Mouse (Mus musculus) c-Kit-negative CD71-positive TER-119-positive erythroid progenitor cells, embryonic 14.5 days (primary cell): ENCODE measurements around the gene Spdye4a.
A peak's percentile ranks its signal among the peaks of the same experiment; 100 is the strongest.
"Not testable (repeated sequence)": the region's sequence is repeated elsewhere in the genome, so short reads cannot be mapped to it uniquely, and the experiment has no call there.

Experiments
- DNase-seq: peaks from one replicate; pipeline ENCODE4 v3.0.0-alpha.2; 2013; ENCODE audit warnings: low read depth, low spot score

The Spdye4a gene

DNA sequence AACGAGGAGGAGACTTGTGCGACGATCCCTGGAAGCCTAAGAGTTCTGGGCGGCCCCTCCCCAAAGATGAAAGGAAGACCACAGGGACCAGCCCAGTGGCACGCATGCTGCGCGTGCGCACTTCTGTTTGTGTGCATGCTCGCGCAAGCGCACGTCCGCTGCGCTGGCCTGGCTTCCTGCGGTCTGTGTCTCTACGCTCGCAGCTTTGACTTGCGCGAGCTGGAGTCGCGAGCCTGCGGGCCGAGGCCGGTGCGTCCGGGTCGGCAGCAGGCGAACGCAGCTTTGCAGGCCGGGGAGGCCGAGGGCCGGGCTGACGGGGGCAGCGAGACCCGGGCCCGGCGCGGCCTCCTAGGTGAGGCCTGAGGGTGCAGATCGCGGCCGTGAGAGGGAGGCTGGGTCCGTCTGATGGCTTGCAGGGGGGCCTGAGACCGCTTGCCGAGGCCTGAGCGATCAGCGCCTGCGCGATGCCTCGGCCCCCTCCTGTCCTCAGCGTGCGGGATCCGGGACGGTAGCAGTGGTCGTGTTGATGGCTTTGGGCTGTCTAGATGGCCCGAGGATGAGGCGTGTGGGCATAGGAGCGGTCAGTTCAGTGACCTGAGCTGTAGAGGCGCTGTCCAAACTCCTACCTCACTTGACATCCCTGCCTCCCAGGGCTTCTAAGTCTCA lies 8.5 kb upstream of the Spdye4a start, which contains the start of gene Zfp12:
Gene Zfp12, plus strand, starts transcription at position 136 of the 666 bp plus-strand sequence.
- peak; percentile 16 for DNase-seq

DNA sequence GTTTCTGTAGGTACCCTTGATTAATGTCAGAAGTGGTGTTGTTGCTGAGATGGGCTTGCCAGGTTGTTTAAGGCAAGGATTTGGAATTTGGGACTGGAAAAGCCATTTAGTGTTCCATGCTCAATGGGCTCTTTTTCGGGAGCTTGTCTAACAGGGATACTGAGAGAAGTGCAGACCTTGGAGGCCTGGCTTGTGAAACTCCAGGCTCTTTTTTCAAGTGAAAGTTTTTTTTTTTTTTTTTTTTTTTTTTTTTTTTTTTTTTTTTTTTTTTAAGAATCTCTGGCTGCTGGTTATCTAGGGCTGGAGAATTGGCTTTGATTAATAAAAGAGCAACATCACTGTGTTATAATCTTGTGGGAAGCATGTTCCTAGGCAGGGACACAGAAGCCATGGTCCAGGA lies 4.4 kb downstream of the Spdye4a start:
- DNase-seq = no peak

DNA sequence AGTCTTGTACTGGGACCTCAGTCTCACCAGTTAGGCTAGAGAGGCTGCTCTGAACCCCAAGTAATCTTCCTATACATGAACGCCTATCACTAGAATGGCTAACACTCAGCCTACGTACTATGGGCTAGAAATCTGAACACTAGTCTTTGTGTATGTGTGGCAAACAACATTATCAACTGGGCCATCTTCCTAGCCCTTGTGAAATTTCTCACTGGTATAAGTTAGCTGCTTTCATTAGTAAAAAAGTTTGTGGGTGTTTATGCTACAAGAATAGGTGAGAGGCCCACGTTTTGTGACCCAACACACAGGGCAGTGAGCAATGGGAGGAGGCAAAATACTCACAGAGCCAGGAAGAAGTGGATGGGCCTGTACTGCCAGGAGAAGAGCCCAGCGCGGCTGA lies 5.7 kb downstream of the Spdye4a start:
- no peak for DNase-seq

DNA sequence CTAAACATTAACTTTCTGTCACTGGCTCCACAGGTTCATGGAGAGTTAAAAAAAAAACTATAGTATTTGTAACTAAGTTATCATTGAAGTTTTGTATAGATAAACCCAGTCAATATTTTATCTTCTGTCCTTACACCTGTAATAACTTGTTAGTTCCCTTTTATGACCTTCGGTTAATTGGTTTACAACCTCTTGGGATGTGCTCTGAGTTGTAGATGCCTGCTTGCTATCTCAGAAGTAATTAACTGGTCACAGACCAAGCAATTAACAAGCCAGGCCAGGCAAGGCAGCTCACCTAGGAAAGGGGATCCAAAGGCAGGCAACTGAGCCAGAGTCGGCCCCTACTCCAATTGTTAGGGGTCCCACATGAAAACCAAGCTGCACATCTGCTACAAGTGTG lies 12.9 kb downstream of the Spdye4a start:
- no peak for DNase-seq

DNA sequence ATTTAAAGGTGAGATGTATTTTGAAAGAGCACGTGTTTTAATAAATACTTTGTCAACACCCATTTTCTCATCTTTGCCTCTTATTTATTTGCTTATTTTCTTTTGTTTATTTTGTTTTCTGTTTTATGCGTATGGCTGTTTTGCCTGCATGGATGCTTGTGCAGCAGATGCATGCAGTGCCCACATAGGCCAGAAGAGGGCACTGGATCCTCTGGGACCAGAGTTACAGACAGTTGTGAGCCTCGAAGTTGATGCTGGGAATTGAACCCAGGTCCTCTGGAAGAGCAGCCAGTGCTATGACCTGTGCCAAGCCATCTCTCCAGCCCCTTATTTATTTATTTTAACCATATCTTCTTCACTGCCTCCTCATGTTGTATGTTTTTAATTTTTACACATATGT lies 21.7 kb downstream of the Spdye4a start:
- DNase-seq = no peak

DNA sequence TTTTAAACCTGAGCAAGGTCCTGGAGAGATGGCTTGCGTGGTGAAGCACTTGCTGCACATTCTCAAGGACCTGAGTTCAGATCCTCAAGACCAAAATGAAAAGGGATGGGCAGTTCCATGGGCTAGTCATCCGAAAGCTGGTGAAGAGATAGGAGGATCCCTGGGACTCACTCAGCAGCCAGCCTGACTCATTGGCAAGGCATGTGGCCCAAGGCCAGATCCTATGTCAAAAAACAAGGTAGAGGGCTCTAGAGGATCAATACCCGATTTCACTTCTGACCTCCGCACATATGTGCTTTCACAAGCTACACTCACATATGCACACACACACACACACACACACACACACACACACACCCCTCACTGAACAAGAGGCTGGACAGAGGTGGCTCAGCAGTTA lies 30.2 kb downstream of the Spdye4a start:
- DNase-seq = no peak

DNA sequence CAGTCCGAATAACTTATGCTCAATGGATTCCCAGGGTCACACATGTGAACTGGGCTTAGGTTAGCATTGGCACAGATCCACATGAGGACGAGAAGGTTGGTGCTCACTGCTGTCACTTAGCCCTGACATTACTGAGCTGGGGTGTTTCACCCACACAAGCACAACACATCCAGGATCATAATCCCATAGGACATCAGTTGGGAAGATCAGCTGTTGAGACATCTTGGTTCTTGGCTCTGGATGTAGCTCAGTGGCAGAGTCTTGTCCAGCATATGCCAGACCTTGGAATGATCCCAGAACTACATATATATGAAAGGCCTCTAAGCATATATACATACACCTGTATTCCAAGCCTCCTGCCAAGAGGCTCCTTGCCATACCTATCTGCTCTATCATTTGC lies 31.5 kb downstream of the Spdye4a start:
- DNase-seq = no peak

DNA sequence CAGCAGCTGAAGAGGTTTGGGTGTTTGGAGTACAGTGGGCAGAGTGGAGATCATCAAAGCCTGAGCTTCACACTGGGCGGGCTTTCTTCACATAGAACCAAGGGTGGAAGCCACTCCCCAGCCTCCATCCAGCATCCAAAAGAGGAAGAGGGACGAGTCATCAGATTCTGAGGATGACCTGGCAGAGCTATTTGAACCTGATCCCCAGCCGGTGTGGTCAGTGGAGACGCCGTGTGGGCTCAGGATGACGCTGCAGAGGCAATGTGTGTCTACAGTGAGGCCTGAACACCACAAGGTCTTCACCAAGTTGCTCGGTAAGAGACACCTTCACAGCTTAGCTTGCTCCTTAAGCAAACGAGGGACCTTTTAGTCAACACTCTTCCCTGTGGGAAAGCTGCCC lies 31.9 kb downstream of the Spdye4a start:
- DNase-seq = not testable (repeated sequence)

DNA sequence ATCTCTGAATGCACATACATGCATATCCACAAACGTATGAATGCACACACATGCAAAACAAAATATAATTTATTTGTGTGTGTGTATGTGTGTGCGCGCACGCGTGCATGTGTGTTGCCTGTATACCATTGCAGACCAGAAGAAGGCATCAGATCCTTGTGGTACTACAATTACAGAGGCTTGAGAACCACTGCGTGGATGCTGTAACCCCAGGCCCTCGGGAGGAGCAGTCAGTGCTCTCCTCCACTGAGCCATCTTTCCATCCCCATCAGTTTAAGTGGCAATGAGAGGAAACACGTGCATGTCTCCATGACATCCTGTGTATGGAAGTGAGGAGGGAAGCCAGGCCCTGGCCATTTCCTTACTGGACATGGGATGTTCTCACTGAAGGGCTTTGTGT lies 33.9 kb downstream of the Spdye4a start:
- no peak for DNase-seq

DNA sequence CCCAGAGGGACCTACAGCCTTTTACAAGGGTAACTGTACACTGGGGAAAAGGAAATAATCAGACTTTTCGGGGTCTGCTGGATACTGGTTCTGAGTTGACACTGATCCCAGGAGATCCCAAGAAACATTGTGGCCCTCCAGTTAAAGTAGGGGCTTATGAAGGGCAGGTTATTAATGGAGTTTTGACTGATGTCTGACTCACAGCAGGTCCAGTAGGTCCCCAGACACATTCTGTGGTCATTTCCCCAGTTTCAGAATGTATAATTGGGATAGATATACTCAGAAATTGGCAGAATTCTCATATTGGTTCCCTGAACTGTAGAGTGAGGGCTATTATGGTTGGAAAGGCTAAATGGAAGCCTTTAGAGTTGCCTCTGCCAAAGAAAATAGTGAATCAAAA lies 38.7 kb downstream of the Spdye4a start:
- not testable (repeated sequence) for DNase-seq

DNA sequence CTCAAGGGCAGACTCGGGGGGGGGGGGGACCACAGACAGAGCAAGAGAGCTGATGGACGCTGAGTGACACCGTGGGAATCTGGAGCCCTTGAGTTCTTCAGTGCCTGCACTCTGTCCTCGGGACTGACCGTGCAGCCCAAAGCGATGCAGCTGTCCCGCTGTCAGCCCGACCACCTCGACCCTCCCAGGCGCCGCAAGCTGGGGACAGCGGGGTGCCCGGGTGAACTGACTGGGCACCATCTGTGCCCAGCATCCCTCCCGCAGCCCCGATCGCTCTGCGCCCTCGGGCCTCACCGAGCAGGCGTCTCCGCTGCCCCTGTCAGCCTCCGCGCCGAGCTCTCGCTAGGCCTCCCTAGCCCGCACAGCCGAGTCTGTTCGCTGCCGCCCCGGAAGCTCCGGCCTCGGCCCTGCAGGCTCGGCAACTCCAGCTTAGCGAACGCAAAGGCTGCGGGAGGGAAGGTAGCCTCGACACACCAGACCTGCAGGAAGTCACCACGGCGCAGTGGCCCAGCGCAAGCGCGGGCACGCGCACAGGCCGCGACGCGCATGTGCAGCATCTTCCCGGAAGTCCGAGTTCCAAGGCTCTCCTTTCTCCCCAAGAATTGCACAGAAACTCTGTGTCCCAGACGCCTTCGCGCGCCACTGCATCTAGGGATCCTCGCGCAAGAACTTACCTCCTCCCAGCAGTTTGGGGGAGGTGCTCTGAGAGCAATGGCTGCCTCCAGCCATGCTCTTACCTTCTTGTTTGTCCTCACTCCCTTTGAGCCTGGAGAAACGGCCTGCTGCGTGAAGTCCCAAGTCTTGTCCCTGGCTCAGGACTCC lies 46.2 kb downstream of the Spdye4a start, which contains the start of the genes Rbak and Spdye4b:
Gene Rbak, minus strand, starts transcription at position 521 of the 822 bp plus-strand sequence.
Gene Spdye4b, plus strand, starts transcription at position 763 of the 822 bp plus-strand sequence.
- DNase-seq = no peak

DNA sequence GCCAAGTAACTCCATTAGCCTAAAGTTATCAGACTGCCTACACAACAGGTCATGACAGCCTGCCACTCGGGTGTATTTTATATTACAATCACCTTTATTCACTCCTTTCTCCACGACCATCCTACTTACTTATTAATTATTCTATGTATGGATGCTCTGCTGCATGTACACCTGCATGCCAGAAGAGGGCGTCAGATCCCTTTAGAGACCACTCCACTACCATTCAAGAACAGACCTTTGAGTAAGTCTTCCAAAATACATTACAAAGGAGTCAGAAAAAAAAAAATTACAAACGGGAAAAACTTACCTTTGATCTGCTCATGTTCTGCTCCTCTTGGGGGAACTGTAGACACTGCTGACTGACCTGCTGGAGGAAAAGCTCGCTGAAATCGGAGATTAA lies 47.5 kb downstream of the Spdye4a start:
- no peak for DNase-seq

DNA sequence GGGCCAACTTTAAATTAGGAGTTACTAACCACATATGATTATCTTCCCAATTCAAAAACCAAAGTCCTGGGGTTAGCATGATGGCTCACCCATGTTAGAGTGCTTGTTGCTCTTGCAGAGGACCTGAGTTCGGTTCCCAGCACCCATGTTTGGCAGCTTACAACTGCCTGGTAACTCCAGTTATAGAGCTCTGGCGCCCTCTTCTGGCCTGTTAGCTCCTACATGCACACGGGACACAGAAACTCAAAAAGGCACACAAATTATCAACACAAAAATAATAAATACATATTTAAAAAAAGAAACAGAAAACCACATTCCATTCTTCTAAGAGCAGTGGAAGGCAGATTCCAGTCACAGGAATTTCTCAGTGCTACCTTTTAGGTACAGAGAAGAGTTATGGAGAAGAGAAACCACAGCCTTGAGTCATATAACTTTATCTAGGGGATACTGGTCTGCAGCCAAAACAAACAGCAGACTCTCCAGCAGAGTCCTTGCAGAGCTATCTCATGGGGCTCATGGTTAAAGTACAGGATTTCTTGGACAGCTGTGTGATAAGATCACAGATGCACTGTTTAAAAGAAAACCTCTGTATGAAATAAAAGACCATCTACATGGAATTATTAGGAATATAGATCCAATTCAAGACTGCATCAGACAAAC lies 49.0 kb downstream of the Spdye4a start:
- DNase-seq = no peak

DNA sequence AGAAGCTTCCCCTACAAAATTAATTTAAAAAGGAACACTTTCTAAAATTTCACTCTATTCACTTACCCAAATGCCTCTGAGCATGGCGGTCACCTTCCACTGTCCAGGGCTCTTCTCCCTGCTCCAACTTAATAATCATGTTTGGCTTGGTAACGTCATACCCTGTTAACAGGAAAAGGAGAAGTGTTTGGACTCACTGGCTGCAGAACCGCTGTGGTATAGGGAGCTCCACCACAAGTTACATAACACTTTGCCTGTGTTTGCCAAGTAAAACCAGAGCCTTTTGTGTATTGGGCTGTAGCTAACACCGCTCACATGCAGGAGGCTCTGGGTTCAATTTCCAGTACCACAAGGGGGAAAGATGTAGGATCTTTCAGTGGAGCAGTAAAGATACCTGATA lies 50.7 kb downstream of the Spdye4a start:
- no peak for DNase-seq
